Mouse (Mus musculus) forebrain, embryonic 14.5 days (tissue): ENCODE measurements around the gene Frat2. TPM values are rescaled to one million over a fixed set of nuclear protein-coding genes. Genes with fewer than 3 reads are reported as not detected.

ENCODE experiments used
- ATAC-seq: fragments of 200-750 bp; cut with Nextera tagmentation; 2 replicates; pipeline ENCODE4 v1.8.0; 2017; ENCODE audit warnings: mild to moderate bottlenecking, moderate library complexity
- DNase-seq: peaks from one replicate; pipeline ENCODE4 v3.0.0-alpha.2; 2015; ENCODE audit warnings: low spot score
- H3K27ac ChIP-seq: fragments of 300-500 bp; sonication (generic); 2 replicates; pipeline ENCODE4 v1.5.1; 2014; ENCODE audit warnings: low read depth, mild to moderate bottlenecking, control low read depth, low read length, moderate library complexity
- H3K27me3 ChIP-seq: fragments of 300-500 bp; sonication (generic); replicated peaks from 2 replicates; pipeline ENCODE4 v1.6.1; 2014; ENCODE audit warnings: low read length, control low read depth, mixed read lengths; ENCODE audit not compliant: control insufficient read depth, insufficient read depth
- H3K36me3 ChIP-seq: fragments of 300-500 bp; sonication (generic); 2 replicates; pipeline ENCODE4 v1.6.1; 2014; ENCODE audit warnings: low read length, control low read depth; ENCODE audit not compliant: control insufficient read depth, insufficient read depth
- H3K4me1 ChIP-seq: fragments of 300-500 bp; sonication (generic); 2 replicates; pipeline ENCODE4 v1.6.1; 2014; ENCODE audit warnings: antibody characterized with exemption, low read length, control low read depth; ENCODE audit not compliant: control insufficient read depth, insufficient read depth
- H3K4me2 ChIP-seq: fragments of 300-500 bp; sonication (generic); 2 replicates; pipeline ENCODE4 v1.6.1; 2014; ENCODE audit warnings: mild to moderate bottlenecking, control low read depth, low read length
- H3K4me3 ChIP-seq: fragments of 300-500 bp; sonication (generic); 2 replicates; pipeline ENCODE4 v1.5.1; 2014; ENCODE audit warnings: low read depth, low read length, control low read depth
- H3K9ac ChIP-seq: fragments of 300-500 bp; sonication (generic); 2 replicates; pipeline ENCODE4 v1.6.1; 2014; ENCODE audit warnings: mild to moderate bottlenecking, low read length, control low read depth, moderate library complexity
- H3K9me3 ChIP-seq: fragments of 300-500 bp; sonication (generic); replicated peaks from 2 replicates; pipeline ENCODE4 v1.6.1; 2016; ENCODE audit warnings: low read length, control low read depth, mixed read lengths; ENCODE audit not compliant: control insufficient read depth
- WGBS: fragments of 180-500 bp; shearing (Covaris S2); extraction: QIAGEN DNeasy Blood & Tissue Kit; methylation state at CpG from one replicate; pipeline ENCODE4 v1.1.7; 2014; 5-methylcytosine and 5-hydroxymethylcytosine counted together
- polyA plus RNA-seq: library from polyadenylated mRNA; unstranded; fragments of >200 nt; fragmentation: Nextera tagmentation; extraction: Ambion mirVana; gene quantifications from 2 replicates; pipeline ENCODE4 v1.2.1, GENCODE M21; 2014

Frat2 gene
- polyA plus RNA-seq, 1 experiment from 2014 or later = 8.6 TPM

DNA sequence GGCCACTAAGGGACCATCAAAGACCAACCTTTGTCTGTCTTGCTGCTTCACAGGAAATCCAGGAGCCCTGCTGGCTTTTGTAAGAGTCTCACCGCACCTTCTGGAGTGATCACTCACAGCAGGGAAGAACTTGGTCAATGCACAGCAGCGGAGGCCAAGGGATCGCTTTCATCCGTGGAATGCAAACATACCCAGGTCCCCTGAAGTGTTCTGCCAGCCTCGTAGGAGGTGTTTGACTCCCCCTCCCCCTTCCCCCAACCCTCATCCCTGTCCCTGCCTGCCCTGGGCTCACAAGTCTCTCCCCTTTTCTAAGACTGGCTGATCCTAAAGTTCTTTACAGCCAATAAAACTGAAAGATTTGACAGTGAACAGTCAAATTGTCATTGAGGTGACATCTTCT is 26.5 kb downstream of the Frat2 start:
- Histone ChIP-seq H3K4me1 (no peaks in the 10 kb centered on the region), H3K9ac (no peak overlapping the region), H3K4me3 (no peak overlapping the region), H3K4me2 (no peak overlapping the region), H3K27ac (no peak overlapping the region), H3K9me3 (no peaks in the 10 kb centered on the region), H3K27me3 (no peaks in the 10 kb centered on the region), H3K36me3 (no peaks in the 10 kb centered on the region)
- ATAC-seq (no peak), DNase-seq (no peak)
- WGBS = 9% methylated on average over 5 of the region's 5 CpGs

- DNase-seq = no peak
- no peak overlapping the region for H3K4me2 ChIP-seq
- WGBS = 84% methylated on average over 4 of the region's 4 CpGs
These were observed 29.2 kb downstream of the Frat2 start for GRCm38 (mm10) chr19:41818749-41819148.

DNA sequence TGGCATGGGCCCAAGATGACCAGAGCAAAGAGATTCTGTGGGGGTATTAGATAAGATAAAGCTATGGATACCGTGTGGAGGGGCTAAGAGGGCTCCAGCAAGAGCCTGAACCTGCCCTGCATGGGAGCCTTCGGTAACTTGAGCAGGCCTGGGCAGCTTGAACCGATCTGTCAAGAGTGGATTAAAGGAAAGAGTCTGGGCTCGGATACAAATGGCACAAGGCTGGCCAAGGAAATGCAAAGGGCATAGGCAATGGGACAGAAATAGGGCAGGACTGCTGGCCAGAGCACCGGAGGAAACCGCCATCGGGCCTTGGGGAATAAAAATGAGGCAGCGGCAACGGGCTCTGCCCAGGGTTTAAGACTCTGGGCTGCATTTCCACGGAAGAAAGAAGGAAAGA is 30.6 kb downstream of the Frat2 start:
- DNase-seq (no peak), ATAC-seq (no peak)
- no peak overlapping the region for H3K9ac ChIP-seq
- no peak overlapping the region for H3K27ac ChIP-seq
- H3K27me3 ChIP-seq = no peaks in the 10 kb centered on the region
- H3K4me1 ChIP-seq = no peaks in the 10 kb centered on the region
- no peaks in the 10 kb centered on the region for H3K36me3 ChIP-seq
- no peaks in the 10 kb centered on the region for H3K9me3 ChIP-seq
- H3K4me3 ChIP-seq = no peak overlapping the region
- 67% methylated on average over 10 of the region's 10 CpGs for WGBS
- no peak overlapping the region for H3K4me2 ChIP-seq

More at GRCm38 (mm10) chr19:41818749-41819148, 29.2 kb downstream of the Frat2 start:
- no peaks in the 10 kb centered on the region for H3K4me1 ChIP-seq
- H3K27ac ChIP-seq = no peak overlapping the region
- ATAC-seq = no peak
- H3K9ac ChIP-seq = no peak overlapping the region
- no peaks in the 10 kb centered on the region for H3K36me3 ChIP-seq
- H3K27me3 ChIP-seq = no peaks in the 10 kb centered on the region
- H3K4me3 ChIP-seq = no peak overlapping the region
- H3K9me3 ChIP-seq = no peaks in the 10 kb centered on the region

GRCm38 (mm10) chr19:41816915-41817314 is 31.0 kb downstream of the Frat2 start:
- Histone ChIP-seq H3K9ac (no peak overlapping the region), H3K4me2 (no peak overlapping the region), H3K9me3 (no peaks in the 10 kb centered on the region), H3K27me3 (no peaks in the 10 kb centered on the region), H3K4me3 (no peak overlapping the region), H3K27ac (no peak overlapping the region), H3K36me3 (no peaks in the 10 kb centered on the region), H3K4me1 (no peaks in the 10 kb centered on the region)
- 70% methylated on average over 5 of the region's 5 CpGs for WGBS
- DNase-seq = no peak
- ATAC-seq = no peak

DNA sequence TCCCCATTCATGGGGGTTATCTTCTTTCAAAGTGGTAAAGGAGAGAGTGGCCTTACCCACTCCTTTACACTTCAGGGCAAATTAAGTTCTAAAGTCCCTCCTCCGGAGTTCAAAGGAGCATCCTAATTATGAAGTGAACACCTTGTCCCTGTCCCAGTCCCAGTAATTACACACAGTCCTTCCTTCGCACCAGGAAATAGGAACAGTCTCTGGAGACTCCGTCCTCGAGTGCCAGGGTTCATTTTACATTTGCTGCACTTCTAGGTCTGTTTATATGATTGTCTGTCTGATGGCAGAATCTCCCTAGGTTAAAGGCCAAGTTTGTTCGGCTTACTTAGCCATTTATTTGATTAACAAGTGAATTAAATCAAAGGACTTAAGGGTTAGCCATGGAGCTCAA is 31.5 kb downstream of the Frat2 start:
- Histone ChIP-seq H3K4me3 (no peak overlapping the region), H3K27me3 (no peaks in the 10 kb centered on the region), H3K9ac (no peak overlapping the region), H3K9me3 (no peaks in the 10 kb centered on the region), H3K27ac (no peak overlapping the region), H3K4me2 (no peak overlapping the region), H3K4me1 (no peaks in the 10 kb centered on the region), H3K36me3 (no peaks in the 10 kb centered on the region)
- 73% methylated on average over 5 of the region's 5 CpGs for WGBS
- ATAC-seq (no peak), DNase-seq (no peak)

- no peak overlapping the region for H3K27ac ChIP-seq
- 92% methylated on average over 4 of the region's 4 CpGs for WGBS
- H3K27me3 ChIP-seq = no peaks in the 10 kb centered on the region
- H3K36me3 ChIP-seq = no peaks in the 10 kb centered on the region
- no peak overlapping the region for H3K4me3 ChIP-seq
- H3K9me3 ChIP-seq = no peaks in the 10 kb centered on the region
- DNase-seq = no peak
- H3K9ac ChIP-seq = no peak overlapping the region
- no peak overlapping the region for H3K4me2 ChIP-seq
- H3K4me1 ChIP-seq = no peaks in the 10 kb centered on the region
- no peak for ATAC-seq
These were observed 34.6 kb downstream of the Frat2 start for GRCm38 (mm10) chr19:41813374-41813773.

GRCm38 (mm10) chr19:41812525-41812924 is 35.4 kb downstream of the Frat2 start:
- Histone ChIP-seq H3K27me3 (no peaks in the 10 kb centered on the region), H3K9me3 (no peaks in the 10 kb centered on the region), H3K4me3 (no peak overlapping the region), H3K9ac (no peak overlapping the region), H3K4me1 (no peaks in the 10 kb centered on the region), H3K4me2 (no peak overlapping the region), H3K27ac (no peak overlapping the region), H3K36me3 (no peaks in the 10 kb centered on the region)
- WGBS = 95% methylated on average over 10 of the region's 10 CpGs
- ATAC-seq (no peak), DNase-seq (no peak)

DNA sequence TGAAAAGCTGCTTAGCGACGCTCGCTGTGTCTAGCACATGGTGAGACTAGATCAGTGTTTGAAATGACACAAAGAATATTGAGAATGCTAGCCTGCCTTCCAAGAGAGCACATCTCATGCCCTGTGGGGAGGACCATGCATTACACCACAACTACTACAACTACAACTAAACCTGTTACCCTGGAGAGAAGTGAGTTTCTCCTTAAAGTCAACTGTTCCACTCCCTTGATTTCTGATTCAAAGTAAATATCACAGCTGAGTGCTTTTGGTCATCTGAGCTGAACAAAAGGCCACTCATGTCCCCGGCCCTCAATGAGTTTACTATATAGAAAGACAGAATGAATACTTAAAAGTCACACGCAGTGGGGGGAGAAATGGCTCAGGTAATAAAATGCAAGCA is 37.9 kb downstream of the Frat2 start:
- ATAC-seq = no peak
- 83% methylated on average over 5 of the region's 5 CpGs for WGBS

DNA sequence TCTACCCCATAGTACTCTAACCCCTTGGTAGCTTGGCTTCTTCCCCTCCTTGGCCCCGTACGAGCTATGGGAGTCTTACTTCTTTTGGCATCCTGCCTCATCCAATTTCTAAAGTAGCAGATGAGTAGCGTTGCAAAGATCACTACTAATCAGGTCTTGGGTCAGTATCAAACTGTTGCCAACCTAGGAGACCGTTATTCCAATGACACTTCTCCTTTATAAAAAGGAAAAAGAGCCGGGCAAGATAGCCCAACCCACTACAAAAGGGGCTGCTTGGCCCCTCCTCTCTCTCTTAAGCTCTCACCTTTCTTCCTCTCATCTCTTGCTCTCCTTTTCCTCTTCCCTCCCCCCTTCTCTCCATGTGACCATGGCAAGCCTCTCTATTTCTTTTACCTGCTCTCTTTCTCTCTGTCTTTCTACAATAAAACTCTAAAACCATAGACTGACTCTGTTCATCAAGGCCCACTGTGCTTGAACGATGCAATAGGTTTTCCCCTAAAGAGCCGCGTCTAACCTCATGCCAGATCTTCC is 39.8 kb downstream of the Frat2 start:
- Histone ChIP-seq H3K4me3 (no peak overlapping the region), H3K4me1 (no peaks in the 10 kb centered on the region), H3K36me3 (no peaks in the 10 kb centered on the region), H3K27ac (no peak overlapping the region), H3K9me3 (no peaks in the 10 kb centered on the region), H3K4me2 (no peak overlapping the region), H3K9ac (no peak overlapping the region), H3K27me3 (no peaks in the 10 kb centered on the region)
- no peak for DNase-seq
- WGBS = 78% methylated on average over 8 of the region's 8 CpGs
- no peak for ATAC-seq

More for the DNA sequence above, 37.9 kb downstream of the Frat2 start:
- Histone ChIP-seq H3K9ac (no peak overlapping the region), H3K27me3 (no peaks in the 10 kb centered on the region), H3K4me1 (no peaks in the 10 kb centered on the region), H3K9me3 (no peaks in the 10 kb centered on the region), H3K27ac (no peak overlapping the region), H3K4me2 (no peak overlapping the region), H3K36me3 (no peaks in the 10 kb centered on the region), H3K4me3 (no peak overlapping the region)
- no peak for DNase-seq
